Mouse (Mus musculus): Measurements from ENCODE around the gene B3gnt7. TPM values are rescaled to one million over a fixed set of nuclear protein-coding genes. Genes with fewer than 3 reads are reported as not detected.
"Not testable (repeated sequence)": the region's sequence is repeated elsewhere in the genome, so short reads cannot be mapped to it uniquely, and the experiment has no call there.

B3gnt7 gene
- total RNA-seq, 2 experiments from 2014 or later: 1.2 to 1.6 TPM

- peak; percentile 16 to 35 for DNase-seq
Measured at GRCm38 (mm10) chr1:86303063-86303872, 636 bp downstream of the B3gnt7 start.

GRCm38 (mm10) chr1:86303873-86304250 is 1.2 kb downstream of the B3gnt7 start:
- DNase-seq: no peak

- DNase-seq: no peak
Measured at GRCm38 (mm10) chr1:86306686-86307085, 4.1 kb downstream of the B3gnt7 start.

DNA sequence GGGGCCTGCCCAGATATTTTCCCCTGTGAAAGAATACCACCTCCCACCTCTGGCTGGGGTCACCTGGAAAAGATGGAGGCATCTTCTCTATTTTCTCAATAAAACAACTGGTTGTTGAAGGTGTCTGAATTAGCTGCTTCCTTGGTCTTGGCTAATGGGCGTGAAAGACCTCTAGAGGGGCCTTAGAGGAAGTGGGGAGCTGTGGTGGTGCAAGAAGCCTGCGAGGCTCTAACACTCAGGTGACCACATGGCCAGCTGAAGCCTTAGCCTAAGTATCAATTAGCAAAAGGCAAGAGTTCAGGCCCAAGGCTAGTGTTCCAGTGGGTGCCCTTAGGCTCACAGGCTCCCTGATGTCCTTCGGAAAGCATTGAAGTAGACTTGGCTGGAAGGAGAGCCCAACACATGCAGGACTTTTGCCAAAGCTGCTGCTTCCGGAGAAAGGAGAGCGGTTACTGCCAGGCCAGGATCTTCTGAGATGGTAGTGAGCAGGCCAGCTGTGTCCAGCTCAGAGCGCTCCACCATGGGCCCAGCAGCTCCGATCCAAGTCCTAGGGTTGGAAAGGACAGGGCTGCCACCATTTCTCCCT is 4.6 kb downstream of the B3gnt7 start:
- DNase-seq: no peak

DNA sequence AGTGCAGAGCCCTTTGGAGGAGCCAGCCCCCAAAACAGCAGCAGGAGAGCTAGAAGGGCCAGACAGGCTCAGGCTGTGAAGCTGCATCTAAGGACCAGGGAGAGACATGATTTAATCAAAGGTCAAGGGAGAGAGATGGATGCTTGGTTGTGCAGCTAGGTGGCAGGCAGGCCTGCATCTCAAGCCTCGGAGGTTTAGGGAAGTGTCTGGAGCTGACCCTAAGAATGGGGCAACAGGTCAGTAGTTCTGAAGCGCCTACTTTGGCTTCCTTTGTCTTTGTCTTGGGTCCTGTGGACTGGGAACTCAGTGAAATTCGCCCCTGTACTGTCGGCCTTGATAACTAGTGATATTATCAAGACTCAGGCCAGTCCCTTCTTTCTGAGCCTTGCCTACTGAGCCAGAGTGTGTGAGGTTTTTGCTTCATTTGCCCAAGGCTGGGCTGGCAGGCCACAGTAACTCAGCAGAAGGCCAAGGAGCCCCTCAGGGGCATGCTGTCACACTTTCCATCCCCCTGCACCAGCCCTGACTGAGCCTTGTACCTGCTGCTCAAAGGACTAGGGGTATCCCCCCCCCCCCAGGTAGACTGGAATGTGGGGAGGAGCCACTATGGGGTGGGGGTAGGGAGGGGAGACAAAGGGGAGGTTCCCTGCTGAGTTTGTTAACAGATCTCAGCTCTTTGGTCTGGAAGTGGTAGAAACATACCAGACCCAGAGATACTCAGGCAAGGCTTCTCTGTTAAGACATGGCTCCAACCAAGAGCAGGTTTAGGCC is 5.4 kb downstream of the B3gnt7 start:
- DNase-seq: no peak

DNA sequence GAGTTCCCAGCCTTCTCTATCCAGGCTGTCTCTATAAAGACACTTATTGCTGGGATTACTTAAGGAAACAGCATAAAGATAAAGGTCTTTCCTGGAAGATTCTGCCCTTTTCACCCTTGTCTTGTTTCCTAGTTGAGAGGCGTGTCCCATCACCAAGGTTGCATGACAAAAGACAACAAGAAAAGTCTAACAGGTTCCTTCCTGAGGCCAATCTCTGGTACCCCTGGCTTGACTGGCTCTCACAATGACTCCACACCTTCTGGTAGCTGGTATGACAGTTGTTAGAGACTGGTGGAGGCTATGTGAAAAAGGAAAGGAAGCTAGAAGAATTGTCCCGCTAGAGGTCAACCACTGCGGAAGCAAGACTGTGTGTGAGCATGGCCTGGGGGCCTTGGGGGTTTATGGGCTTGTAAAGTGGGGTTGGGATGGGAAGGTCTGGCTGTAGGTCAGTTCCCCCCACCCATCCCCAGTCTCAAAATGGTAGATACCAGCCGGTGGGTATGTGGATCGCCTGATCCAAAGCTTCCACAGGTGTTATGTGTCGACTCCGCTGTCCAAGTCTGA is 6.7 kb downstream of the B3gnt7 start:
- DNase-seq: no peak

- no peak for DNase-seq
Measured at GRCm38 (mm10) chr1:86310536-86311310, 8.1 kb downstream of the B3gnt7 start.

DNA sequence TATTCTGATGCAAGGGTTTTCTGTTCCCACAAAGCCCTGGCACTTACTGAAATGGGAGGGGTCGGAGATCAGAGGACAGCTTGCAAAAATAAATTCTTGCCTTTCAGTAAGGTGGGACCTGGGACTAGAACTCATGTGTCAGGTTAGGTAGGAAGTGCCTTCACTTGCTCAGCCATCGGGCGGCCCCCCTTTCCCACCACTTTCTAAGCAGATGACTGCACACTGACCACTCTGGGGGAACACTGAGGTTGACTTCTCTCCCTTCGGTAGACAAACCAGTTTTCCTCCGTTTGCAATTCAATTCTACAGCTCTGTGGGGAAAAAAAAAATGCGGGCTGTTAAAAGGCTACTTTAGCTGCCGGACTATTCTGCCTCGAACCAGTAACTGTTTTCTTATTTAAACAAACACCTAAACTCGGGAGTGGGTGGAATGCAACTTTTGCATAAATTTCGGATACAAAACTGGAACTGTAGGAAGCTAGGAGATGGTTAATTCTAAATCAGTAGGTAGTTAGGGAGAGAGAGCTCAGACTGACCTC is 8.9 kb downstream of the B3gnt7 start:
- no peak for DNase-seq

GRCm38 (mm10) chr1:86312269-86312668 is 9.6 kb downstream of the B3gnt7 start:
- no peak for DNase-seq

DNA sequence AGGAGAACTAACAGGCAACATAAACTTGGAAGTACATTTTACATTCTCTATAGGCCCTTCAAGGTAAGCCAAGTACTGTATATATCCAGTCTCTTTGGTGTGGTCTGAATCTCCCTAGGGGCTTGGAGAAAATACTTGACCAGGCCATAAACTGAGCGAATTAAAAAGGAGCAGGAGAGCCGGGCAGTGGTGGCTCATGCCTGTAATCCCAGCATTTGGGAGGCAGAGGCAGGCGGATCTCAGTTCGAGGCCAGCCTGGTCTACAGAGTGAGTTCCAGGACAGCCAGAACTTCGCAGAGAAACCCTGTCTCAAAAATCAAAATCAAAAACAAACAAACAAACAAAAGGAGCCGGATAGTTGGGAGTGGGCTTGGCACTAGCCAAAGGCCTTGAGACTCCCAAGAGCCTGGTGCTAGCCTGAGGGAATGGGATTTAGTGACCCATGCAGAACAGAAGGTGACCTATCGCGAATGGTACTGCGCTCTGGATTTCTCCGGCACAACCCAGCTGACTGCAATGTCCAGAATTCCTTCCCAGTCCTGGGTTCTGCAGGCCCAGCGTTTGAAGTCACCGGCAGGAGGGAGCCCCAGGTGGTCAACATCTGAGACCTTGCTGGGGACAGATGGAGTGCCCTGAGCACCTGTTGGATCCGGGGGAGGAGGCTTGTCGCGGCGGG is 10.6 kb downstream of the B3gnt7 start:
- no peak for DNase-seq

DNA sequence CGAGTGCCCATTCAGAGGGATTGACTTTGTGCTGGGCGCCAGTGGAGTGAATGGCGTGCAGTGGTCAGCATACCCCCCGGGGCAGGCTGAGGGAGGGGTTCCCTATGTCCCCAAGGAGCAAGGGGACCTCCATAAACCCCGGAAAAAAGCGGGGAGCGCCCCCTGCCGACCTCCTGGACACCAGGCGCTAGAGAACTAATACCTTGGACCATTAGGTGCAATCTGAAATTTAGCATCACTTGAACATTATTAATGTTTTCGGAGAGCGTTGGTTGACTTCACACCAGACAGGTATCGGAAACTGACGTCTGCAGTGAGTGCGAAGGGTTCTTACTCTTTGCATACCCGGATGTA is 11.1 kb downstream of the B3gnt7 start:
- no peak for DNase-seq

GRCm38 (mm10) chr1:86320822-86321413 is 18.3 kb downstream of the B3gnt7 start:
- no peak for DNase-seq

DNA sequence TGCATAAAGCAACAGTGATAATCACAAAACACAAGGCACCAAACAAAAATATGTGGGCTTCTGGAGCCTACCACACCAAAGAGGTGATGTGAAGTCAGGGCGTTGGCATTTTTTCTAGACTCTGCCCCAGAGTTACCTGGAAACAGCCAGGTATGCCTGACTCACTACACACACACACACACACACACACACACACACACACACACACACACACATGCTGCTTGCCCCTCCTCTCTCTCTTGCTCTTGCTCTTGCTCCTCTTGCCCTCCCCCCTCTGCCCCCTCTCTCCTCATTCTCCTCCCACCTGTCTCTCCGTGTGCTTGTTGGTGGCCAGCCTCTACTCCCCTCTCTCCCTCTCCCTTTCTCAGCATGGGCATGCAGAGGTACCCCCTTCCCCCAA is 33.7 kb downstream of the B3gnt7 start:
- no peak for DNase-seq

- peak; percentile 69 to 78 for DNase-seq
Measured at GRCm38 (mm10) chr1:86339156-86339812, 36.7 kb downstream of the B3gnt7 start.

GRCm38 (mm10) chr1:86341096-86341495 is 38.5 kb downstream of the B3gnt7 start:
- not testable (repeated sequence) for DNase-seq

- no peak for DNase-seq
Measured at GRCm38 (mm10) chr1:86342371-86342770, 39.7 kb downstream of the B3gnt7 start.

DNA sequence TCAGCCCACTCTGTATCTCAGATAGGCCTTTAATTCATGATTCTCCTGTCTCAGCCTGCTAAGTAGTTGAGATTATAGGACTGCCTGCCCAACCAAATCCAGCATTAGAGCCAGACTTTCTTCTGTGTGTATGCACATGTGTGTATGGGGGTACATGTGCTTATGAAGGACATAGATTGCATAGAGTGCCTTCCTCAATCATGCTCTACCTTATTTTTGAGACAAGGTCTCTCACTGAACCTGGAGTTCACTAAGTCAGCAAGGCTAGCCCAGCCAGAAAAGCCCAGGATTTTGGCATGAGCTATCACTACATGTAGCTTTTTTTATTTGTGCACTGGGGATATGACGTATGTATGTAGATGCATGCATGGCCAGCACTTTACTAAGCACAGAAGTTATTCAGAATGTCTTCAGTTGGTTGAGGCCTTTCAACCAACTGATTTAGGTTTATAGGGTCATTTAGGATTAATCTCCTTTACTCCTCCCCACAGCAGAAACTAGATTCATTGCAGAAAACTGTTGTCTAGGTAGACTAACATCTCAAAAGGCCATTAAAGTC is 40.5 kb downstream of the B3gnt7 start:
- DNase-seq: no peak

DNA sequence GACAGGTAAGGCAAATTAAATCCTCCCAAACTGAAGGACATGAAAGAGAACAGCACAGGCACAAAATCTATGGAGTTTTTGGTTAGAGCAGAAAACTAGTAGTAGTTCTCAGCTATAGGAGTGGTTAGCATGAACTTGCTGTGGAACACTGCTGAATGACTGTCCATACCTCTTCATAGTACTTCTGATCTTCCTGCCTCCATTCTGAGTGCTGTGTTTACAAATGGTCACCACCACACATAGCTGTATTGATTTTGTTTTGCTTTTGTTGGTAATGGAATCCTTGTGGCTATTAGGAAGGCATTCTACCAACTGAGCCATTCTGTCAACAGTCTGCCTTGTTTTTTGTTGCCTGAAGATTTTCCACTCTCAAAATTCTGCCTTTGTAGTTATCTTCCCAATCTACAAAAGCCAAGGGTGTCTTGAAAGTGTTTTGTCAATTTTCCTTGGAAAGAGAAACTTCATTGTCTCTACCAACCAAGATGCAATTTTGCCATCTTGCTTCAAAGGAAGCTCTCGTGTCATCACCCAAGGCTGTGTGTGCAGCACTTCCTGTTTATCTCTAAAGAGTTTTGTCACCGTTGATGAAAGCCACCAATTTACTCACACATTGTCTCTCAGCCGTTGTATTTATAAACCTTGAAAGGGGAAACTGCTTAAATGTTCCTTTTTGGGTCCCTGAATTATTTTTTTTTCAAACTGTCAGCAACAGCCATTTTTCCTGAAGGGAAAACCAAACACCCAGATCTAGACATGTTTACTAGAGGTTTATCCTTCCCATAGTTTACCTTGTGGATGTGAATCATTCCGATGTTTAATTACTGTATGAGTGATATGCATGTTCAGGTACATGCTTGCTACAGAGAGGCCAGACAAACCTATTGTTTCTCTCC is 41.6 kb downstream of the B3gnt7 start:
- DNase-seq: no peak

DNA sequence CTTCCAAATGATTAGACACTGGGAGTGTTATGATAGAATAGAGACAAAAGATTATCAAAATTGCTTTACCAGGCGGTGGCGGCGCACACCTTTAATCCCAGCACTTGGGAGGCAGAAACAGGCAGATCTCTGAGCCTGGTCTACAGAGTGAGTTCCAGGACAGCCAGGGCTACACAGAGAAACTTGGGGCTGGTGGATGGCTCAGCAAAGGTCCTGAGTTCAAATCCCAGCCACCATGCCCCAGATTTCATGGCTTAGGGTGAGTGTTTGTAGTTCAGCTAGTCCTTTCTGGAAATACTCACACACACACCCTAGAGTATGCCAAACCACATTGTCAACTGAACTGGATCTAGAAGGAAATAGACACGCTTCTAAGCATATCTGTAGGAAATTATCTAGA is 42.4 kb downstream of the B3gnt7 start:
- no peak for DNase-seq

Data from layer of hippocampus, postnatal 36 days (tissue).